Mouse (Mus musculus) hindlimb bud, embryonic 11.5 days (tissue): ENCODE results near the gene C1qtnf5.

Experiments
- DNase-seq: peaks from one replicate; pipeline ENCODE4 v3.0.0-alpha.2; 2012; ENCODE audit warnings: low read depth, low spot score; ENCODE audit errors: extremely low spot score

Gene C1qtnf5

DNA sequence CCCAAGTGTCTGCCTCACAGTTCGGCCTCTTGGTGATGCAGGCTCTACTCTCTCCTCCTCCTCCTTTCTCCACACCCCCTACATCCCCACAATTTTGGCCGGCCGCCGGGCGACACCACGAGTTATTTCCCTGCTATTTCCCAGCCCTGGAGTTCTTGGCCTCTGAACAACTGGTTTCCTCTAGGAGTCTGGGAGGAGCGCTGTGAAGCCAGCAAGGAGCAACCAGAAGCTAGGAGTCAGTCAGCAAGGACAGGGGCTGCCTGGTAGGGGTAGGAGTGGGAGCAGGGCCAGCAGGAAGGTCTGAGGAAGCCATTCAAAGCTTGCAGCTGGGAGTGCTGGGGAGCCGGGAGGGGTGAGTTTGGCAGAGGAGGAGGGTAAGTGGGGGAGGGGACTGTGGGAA is at the start of gene C1qtnf5:
Gene C1qtnf5 (plus strand): TSS at position 136 of the 400 bp plus-strand sequence.
- DNase-seq, result no peak

DNA sequence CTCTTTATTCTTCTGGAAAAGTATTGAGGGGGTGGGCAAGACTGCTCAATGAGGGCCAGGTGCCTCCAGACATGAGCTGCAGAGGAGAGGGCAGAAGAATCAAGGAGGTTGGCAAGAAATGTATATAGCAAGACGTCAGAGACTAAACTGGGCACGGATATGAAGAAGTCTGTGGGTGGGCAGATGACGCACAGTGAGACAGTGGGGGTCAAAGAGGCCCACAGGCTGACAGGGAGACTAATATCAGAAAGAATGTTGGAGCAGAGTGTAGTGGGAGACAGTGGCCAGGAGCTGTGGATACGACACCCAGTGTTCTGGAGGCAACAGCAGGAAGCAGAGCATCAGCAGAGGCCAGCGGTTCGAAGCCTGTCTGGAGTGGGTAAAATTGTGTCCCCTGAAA is 48.4 kb upstream of the C1qtnf5 start:
- DNase-seq, result no peak

DNA sequence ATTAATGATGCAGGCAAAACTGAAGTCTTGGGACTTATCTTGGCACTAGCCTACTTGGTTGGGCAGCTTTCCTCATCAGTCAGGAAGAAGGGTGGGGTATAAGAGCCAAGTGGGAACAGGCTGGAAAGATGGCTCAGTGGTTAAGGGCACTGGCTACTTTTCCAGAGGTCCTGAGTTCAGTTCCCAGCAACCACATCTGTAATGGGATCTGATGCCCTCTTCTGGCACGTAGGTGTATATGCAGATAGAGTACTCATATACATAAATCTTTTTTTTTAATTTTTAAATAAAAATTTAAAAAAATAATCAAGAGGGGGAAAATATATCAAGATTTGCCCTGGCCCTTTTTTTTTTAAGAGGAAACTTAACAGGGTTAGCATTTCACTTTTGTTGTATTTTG is 41.9 kb upstream of the C1qtnf5 start:
- DNase-seq, result no peak

DNA sequence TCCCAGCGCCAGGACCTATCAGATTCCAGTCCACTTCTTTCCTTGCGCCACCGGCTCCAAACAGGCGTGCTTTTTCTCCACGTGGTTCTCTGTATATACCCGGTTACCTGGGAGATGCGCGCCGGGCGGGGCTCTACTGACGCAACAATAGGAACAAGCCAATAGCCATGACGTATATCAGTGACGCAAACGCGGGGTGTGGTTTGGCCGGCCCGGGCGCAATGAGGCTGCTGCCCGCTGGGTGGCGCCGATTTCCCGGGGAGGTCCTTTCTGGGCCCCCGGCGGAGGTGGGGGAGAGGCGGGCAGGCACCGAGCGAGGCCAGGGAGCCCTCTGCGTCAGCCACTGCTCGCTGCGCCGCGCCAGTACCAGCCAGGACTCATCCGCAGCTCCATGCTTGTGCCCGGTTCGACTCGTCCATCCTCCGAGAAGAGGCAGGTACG is 40.2 kb upstream of the C1qtnf5 start, which contains the start of gene Usp2:
Gene Usp2 (plus strand): TSS at position 237 of the 441 bp plus-strand sequence.
- peak; percentile 83 for DNase-seq

- no peak for DNase-seq
Observed at GRCm38 (mm10) chr9:44067241-44067959, 39.6 kb upstream of the C1qtnf5 start.

GRCm38 (mm10) chr9:44067960-44068330 is 39.1 kb upstream of the C1qtnf5 start:
- no peak for DNase-seq

DNA sequence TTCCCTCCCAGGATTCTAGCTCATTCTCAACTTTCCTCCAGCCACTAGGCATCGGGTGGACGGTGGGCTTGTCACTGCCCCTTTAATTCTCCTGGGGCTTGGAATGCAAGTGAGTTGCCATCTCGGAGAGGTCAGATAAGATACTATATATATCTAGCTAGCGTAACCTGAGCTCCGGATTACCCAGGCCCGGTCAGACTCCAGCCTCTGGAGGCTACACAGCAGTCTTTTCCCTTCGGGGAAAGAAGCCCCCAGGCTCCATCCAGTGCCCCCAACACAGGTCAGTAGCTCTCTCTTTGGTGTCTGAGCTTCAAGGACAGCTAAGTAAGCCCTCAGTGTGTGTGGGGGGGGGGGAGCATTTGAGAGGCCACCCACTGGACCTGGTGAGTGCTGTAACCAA is 37.8 kb upstream of the C1qtnf5 start:
- DNase-seq, result no peak

GRCm38 (mm10) chr9:44070113-44070843 is 36.8 kb upstream of the C1qtnf5 start:
- DNase-seq, result no peak

- DNase-seq, result no peak
Observed at GRCm38 (mm10) chr9:44070844-44071231, 36.2 kb upstream of the C1qtnf5 start.

GRCm38 (mm10) chr9:44071914-44072598 is 35.0 kb upstream of the C1qtnf5 start:
- no peak for DNase-seq

GRCm38 (mm10) chr9:44072599-44072915 is 34.5 kb upstream of the C1qtnf5 start:
- DNase-seq, result no peak

GRCm38 (mm10) chr9:44073115-44073514 is 33.9 kb upstream of the C1qtnf5 start:
- DNase-seq, result no peak

DNA sequence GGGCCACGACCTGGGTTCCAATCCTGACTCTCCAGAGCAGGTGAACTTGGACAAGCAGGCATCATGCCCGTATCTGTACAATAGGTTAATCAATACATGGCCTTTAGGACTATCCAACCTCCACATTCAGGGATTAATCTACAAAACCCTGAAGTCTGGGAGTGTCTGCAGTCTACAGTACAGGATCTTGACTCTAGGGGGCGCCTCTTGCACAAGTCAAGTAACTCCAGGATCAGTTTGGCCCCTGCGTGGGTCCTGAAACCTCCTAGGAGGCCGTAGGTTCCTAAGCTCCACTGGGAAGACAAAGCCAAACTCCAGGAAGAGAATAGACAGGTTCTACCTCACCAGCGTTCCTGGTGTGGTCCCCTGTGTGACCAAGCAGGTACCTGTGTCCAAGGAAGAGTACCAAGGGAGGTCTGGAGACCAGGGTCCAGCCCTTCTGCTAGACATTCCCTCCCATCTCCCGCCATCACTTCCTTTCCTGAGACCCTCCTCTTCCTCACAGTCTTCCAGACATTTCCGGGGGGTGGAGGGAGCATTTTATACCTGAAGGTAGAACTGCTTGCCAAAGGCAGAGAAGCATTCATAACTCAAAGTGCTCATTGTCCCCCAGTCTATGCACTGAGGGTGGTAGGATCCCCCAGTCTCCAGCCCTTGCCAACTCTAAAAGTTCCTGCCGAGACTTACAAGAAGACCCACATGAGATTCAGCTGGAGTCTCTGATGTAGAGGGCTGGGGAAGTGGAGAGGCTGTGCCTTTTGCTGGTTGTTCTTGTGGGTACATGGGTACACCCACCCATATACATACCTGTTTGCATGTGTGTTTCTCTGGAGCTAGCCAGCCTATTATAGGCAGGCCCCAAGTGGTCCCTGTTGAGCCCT is 32.4 kb upstream of the C1qtnf5 start:
- DNase-seq, result no peak

GRCm38 (mm10) chr9:44075276-44075995 is 31.6 kb upstream of the C1qtnf5 start:
- no peak for DNase-seq

DNA sequence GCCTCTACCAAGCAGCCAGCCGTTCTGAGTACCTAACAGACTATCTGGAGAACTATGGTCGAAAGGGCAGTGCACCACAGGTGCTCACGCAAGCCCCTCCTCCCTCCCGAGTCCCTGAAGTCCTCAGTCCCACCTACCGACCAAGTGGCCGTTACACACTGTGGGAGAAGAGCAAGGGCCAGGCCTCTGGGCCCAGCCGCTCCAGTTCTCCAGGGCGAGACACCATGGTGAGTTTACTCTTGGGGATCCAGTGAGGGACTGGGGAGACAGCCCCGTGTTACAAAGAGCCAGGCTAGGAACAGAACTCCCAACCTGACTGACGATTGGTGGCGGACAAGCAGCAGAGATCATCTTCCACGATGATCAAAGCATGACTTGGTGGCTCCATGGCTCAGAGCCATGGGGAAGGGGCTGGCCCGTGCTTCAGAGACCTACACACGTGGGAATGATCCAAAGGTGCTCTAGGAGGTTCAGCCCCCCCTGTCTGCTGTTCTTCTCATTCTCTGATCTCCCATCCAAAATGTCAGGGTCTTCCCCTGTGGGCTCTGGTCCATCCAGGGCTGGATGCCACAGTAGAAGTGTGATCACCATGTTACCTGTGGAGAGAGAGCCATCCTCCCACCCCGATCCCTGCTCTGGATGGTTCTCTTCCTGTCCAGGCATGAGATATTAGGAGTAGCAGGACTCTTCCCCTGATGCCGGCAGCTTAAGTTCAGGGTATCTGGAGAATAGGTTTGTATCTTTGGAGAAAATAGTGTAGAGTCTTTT is 30.9 kb upstream of the C1qtnf5 start:
- DNase-seq, result no peak

GRCm38 (mm10) chr9:44076764-44077120 is 30.3 kb upstream of the C1qtnf5 start:
- DNase-seq, result no peak

DNA sequence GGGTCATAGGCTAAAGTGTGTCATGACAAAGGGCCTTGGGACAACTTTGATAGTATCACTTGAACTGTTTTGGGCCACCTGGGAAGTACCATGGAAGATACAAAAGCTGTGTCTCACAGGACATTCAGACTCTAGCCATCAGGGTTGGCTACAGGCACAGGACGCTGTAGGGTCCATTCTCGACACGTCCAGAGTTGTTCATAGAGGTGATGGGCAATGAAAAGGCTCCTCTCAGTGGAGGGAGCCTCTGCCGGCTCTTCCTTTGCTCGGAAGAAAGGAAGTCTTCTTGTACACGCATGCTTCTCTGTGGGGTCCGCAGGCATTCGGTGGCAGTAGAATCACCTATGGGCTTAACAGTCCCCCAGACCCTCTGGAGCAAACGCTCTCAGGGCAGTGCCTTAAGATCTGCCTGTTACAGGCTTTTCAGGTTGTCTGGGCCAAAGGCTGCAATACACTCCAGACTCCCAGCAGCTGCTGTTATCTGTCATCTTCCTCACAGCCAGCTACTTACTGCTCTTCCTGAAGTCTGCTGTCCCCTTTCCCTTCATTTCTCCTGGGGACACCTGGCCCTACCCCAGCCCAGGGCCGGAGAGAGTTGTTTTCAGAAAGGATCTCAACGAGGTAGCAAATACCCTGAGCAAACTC is 29.7 kb upstream of the C1qtnf5 start:
- no peak for DNase-seq

GRCm38 (mm10) chr9:44078136-44078797 is 28.8 kb upstream of the C1qtnf5 start:
- DNase-seq, result no peak
